Mouse (Mus musculus): ENCODE measurements around the gene Zbtb8os.
A peak's percentile ranks its signal among the peaks of the same experiment; 100 is the strongest.

Zbtb8os gene

GRCm38 (mm10) chr4:129335216-129336074 is at the start of gene Zbtb8os, which contains the start of gene Rbbp4:
Zbtb8os (plus strand) TSS chr4:129335695.
Rbbp4 (minus strand) TSS chr4:129335370.
- peak; percentile 92 for ATAC-seq (ENCODE audit: insufficient number of reproducible peaks, low FRiP score, low TSS enrichment)

DNA sequence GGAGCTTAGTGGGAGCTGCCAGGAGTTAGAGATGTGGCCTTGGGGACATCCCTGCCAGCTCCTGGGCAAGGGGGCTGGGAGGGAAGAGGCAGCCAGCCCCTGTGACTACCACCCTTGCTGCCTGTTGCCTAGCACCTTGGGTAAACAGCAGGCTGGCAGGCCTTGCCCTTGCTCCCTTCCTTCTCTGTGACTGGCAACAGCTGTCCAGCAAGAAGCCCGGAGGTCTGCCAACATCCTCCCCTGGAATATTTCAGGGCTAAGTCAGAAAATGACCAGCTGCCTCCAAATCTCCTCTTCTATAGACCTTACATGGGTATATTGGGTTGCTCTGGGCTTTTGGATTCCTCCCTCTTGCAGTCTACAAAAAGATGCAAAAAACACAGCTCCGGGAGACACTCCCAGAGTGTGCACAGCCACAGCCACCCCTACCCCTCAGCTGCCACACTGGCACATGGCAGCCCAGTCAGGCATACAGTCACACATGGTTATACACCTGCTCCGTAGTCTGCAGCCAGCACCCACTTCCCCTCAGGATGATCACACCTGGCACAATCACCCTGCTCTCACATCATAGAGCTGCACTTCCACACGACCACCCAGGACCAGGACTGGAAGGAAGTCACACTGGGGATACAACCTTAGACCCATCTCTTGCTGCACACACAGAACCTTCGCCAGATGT is 49.4 kb upstream of the Zbtb8os start:
- ATAC-seq (ENCODE audit: insufficient number of reproducible peaks, low FRiP score, low TSS enrichment) = no peak

DNA sequence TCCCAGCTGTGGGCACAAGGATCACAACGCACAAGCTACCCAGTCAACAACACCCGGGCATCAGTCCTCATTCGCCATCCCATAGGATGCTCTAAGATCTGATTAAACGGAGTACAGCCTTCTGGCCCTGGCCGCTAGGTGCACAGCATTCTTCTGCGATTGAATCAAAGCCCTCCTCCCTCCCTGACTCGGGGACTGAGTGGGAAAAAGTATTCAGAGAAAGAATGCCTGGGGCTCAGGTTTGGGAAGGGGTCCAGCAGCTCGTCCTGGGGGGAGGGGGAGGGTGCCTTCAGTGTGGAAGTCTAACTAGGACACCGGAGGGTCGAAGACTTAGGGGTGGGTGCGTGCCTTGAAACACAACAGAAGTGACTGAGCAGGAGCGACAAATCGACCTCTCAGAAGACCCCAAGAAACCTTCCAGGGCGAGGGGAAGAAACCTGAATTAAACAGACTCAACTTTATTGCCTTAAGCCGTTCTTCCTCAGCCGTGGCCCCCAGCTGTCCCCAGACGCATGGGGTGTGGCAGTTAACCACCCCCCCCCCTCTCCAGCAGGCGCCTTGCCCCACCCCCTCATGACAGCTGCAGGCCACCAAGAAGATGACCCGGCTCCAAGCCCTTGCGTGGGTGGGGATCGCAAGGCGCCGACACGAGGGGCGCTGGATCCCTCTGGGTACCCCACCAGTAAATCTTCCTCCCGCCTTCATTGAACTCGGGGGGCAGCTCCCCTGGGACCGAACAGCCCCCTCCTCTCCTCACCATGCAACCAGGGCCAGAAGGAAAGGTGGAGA is 48.6 kb upstream of the Zbtb8os start:
- ATAC-seq (ENCODE audit: insufficient number of reproducible peaks, low FRiP score, low TSS enrichment) = no peak

DNA sequence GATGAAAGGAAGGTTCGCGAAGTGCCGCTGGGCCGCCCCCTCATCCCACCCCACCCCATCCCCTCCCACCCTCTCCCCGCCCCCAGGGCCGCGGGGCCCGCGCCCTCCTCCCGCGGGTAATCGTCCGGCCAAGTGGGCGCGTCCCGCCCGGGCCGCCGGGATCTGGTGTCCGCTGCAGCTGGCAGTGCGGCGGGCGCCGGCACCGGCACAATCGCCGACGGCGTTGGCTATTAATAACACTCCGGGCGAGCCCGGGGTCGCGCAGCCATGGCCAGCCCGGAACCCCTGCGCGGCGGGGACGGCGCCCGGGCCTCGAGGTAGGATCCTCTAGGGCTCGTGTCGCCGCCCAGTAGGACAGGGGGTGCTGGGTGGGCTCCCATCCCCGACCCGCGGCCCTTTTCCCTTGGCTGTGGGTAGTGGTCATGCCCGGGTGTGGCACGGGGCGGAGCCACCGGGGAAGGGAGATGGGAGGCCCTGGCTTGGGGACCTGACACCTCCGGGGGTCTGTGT is 48.0 kb upstream of the Zbtb8os start, which contains the start of gene Sync:
Gene Sync, plus strand, starts transcription at position 146 of the 510 bp plus-strand sequence.
- no peak for ATAC-seq (ENCODE audit: insufficient number of reproducible peaks, low FRiP score, low TSS enrichment)

- ATAC-seq (ENCODE audit: insufficient number of reproducible peaks, low FRiP score, low TSS enrichment) = no peak
Observed at GRCm38 (mm10) chr4:129288067-129288466, 47.4 kb upstream of the Zbtb8os start.

- no peak for ATAC-seq (ENCODE audit: insufficient number of reproducible peaks, low FRiP score, low TSS enrichment)
Observed at GRCm38 (mm10) chr4:129289671-129290070, 45.8 kb upstream of the Zbtb8os start.

DNA sequence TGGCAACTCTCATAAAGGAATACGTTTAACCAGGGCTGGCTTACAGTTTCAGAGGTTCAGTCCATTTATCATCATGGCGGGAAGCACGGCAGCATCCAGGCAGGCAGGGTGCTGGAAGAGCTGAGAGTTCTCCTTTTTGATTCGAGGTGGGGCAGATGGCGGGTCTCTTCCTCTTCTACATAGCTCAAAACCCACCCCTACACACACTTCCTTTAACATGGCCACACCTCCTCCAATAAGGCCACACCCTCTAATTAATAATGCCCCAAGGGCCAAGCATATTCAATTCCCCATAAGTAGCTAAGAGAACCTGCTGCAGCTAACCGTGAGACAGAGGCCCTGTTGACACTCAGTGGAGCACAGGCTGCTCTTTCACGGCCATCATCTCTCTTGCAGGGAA is 42.7 kb upstream of the Zbtb8os start:
- no peak for ATAC-seq (ENCODE audit: insufficient number of reproducible peaks, low FRiP score, low TSS enrichment)

DNA sequence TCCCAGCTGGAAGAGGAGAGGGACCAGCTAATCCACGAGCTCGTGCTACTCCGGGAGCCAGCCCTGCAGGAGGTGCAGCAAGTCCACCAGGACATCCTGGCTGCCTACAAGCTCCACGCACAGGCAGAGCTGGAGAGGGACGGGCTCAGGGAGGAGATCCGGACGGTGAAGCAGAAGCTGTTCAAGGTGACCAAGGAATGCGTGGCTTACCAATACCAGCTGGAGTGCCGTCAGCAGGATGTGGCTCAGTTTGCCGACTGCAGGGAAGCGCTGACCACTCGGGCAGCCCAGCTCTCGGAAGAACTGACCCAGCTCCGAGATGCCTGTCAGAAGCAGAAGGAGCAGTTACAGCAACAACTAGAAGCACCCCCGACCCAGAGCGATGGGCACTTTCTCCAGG is 41.8 kb upstream of the Zbtb8os start:
- no peak for ATAC-seq (ENCODE audit: insufficient number of reproducible peaks, low FRiP score, low TSS enrichment)

DNA sequence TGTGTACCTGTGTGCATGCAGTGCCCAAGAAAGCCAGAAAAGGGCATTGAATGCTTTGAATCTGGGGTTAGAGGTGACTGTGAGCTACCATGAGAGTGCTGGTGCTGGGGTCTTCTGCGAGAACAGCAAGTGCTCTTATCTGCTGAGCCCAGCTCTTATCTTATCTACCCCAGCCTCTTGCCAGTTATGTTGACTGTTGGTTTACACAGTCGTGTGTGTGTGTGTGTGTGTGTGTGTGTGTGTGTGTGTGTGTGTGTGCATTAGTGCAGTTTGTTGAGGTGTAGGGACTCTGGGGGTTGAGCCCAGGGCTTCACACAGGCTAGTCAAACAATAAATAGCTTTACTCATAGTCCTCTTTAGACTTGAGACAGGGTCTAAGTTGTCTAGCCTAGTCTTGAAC is 40.3 kb upstream of the Zbtb8os start:
- ATAC-seq (ENCODE audit: insufficient number of reproducible peaks, low FRiP score, low TSS enrichment) = no peak

DNA sequence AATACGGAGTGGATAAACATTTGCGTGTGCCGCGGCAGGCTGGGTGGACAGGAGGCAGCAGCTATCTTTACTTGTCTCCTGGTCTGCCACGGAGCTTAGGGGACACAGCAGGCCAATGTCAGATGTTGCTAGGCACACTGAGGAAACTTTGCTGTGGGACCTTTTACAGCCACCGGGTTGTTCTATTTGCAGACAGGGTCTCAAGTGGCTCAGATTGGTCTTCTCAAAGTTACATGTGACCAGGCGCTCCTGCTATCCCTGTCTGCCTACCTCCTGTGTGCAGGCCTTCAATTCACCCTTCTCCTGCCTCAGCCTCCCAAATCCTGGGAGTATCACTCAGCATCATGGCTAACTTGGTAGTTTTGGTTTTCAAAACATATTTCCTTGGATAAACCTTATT is 39.4 kb upstream of the Zbtb8os start:
- no peak for ATAC-seq (ENCODE audit: insufficient number of reproducible peaks, low FRiP score, low TSS enrichment)

- no peak for ATAC-seq (ENCODE audit: insufficient number of reproducible peaks, low FRiP score, low TSS enrichment)
Observed at GRCm38 (mm10) chr4:129297724-129298123, 37.8 kb upstream of the Zbtb8os start.

- no peak for ATAC-seq (ENCODE audit: insufficient number of reproducible peaks, low FRiP score, low TSS enrichment)
Observed at GRCm38 (mm10) chr4:129299121-129299520, 36.4 kb upstream of the Zbtb8os start.

DNA sequence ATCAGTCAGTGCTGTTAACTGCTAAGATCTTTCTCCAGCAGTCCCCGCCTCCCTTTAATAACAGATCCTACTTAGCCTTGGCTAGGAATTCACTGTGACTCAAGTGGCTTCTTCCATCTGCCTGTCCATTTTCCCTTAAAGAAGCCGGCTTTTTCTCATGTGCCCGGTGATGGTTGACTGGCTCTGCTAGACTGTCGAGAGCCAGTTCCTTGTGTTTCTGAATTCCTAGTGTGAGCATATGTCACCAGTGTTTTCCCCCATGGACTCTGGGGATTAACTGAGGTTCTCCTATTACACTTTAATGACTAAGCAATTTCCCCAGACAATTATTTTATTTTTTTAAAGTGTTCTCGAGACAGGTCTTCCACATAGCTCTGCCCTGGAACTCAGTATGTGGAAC is 32.1 kb upstream of the Zbtb8os start:
- no peak for ATAC-seq (ENCODE audit: insufficient number of reproducible peaks, low FRiP score, low TSS enrichment)

GRCm38 (mm10) chr4:129303816-129304215 is 31.7 kb upstream of the Zbtb8os start:
- no peak for ATAC-seq (ENCODE audit: insufficient number of reproducible peaks, low FRiP score, low TSS enrichment)

GRCm38 (mm10) chr4:129304306-129304705 is 31.2 kb upstream of the Zbtb8os start:
- ATAC-seq (ENCODE audit: insufficient number of reproducible peaks, low FRiP score, low TSS enrichment) = no peak

- ATAC-seq (ENCODE audit: insufficient number of reproducible peaks, low FRiP score, low TSS enrichment) = no peak
Observed at GRCm38 (mm10) chr4:129307936-129308335, 27.6 kb upstream of the Zbtb8os start.

DNA sequence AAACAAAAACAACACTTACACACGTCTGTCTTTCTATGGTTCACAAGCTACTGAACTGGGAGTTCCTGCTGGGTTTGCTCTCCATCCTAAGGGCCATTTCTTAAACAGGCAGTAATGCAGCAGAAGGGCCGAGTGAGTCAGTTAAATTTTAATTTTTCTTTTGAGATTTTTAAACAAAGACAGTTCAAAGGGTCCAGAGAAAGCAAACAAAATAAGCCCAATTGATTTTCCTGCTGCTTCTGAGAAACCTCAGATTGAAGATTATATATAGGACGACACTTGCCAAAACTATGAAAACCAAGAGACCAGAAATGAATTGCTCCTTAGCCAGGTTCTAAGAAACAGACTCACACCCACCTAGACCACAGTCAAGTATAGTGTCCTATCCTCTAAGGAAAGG is 21.6 kb upstream of the Zbtb8os start:
- no peak for ATAC-seq (ENCODE audit: insufficient number of reproducible peaks, low FRiP score, low TSS enrichment)

- no peak for ATAC-seq (ENCODE audit: insufficient number of reproducible peaks, low FRiP score, low TSS enrichment)
Observed at GRCm38 (mm10) chr4:129320876-129321275, 14.6 kb upstream of the Zbtb8os start.

GRCm38 (mm10) chr4:129322042-129322441 is 13.5 kb upstream of the Zbtb8os start:
- no peak for ATAC-seq (ENCODE audit: insufficient number of reproducible peaks, low FRiP score, low TSS enrichment)

DNA sequence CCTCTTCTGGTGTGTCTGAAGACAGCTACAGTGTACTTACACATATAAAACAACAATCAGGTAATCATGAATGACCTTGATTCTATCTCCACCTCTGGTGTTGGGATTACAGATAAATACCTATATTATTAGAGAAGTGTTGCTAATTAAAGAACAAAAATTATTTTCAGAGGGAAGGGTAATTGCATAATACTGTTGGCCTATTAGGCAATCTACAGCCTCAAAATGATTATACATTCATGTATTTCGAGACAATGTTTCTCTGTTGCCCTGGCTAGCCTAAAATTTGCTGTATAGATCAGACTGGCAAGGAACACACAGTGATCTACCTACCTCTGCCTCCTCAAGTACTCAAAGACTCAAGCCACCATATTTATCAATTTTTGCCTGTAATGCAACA is 12.0 kb upstream of the Zbtb8os start:
- ATAC-seq (ENCODE audit: insufficient number of reproducible peaks, low FRiP score, low TSS enrichment) = no peak

- ATAC-seq (ENCODE audit: insufficient number of reproducible peaks, low FRiP score, low TSS enrichment) = no peak
Observed at GRCm38 (mm10) chr4:129324756-129325155, 10.7 kb upstream of the Zbtb8os start.

Data from cerebellum, adult (tissue).